Mouse (Mus musculus) brain, embryonic 14.5 days (tissue): Measurements from ENCODE around the gene Bbs12. TPM values are rescaled to one million over a fixed set of nuclear protein-coding genes. Genes with fewer than 3 reads are reported as not detected.

ENCODE experiments used
- DNase-seq: peaks from one replicate; pipeline ENCODE4 v3.0.0-alpha.2; 2011; ENCODE audit warnings: low read depth
- CTCF ChIP-seq: fragments of 200-500 bp; IDR thresholded peaks from 2 replicates; pipeline ENCODE4 v1.5.1; 2012; ENCODE audit warnings: inconsistent platforms, mild to moderate bottlenecking, moderate library complexity, borderline replicate concordance; ENCODE audit not compliant: insufficient read depth, insufficient read length; ENCODE audit errors: extremely low read depth
- POLR2A ChIP-seq: fragments of 200-500 bp; IDR thresholded peaks from 2 replicates; pipeline ENCODE4 v1.6.1; 2012; ENCODE audit warnings: mild to moderate bottlenecking, inconsistent platforms, borderline replicate concordance; ENCODE audit not compliant: poor library complexity, insufficient read depth, insufficient read length, severe bottlenecking; ENCODE audit errors: extremely low read depth
- polyA plus RNA-seq: library from polyadenylated mRNA; depleted of rRNA; stranded (reverse); fragments of >200 nt; gene quantifications from 2 replicates; pipeline ENCODE4 v1.2.3, GENCODE M21; 2012

Gene Bbs12
- polyA plus RNA-seq, 1 experiment: 3.9 TPM

GRCm38 (mm10) chr3:37328489-37328888 is 16.1 kb downstream of the Bbs12 start:
- no peak for DNase-seq
- TF ChIP-seq POLR2A (no peak), CTCF (no peak)

GRCm38 (mm10) chr3:37329963-37330362 is 17.6 kb downstream of the Bbs12 start:
- no peak for DNase-seq
- no peak for TF ChIP-seq POLR2A
- no peak for TF ChIP-seq CTCF

- DNase-seq: no peak
- TF ChIP-seq POLR2A (no peak), CTCF (no peak)
These were observed 19.7 kb downstream of the Bbs12 start for GRCm38 (mm10) chr3:37331999-37332449.

- no peak for TF ChIP-seq CTCF
- TF ChIP-seq POLR2A: no peak
- no peak for DNase-seq
These were observed 21.7 kb downstream of the Bbs12 start for GRCm38 (mm10) chr3:37334053-37334452.

GRCm38 (mm10) chr3:37341110-37341509 is 28.8 kb downstream of the Bbs12 start:
- TF ChIP-seq POLR2A (no peak), CTCF (peak; percentile 35; the same call in 1 of the 2 replicates)
- DNase-seq: peak; percentile 30

GRCm38 (mm10) chr3:37342811-37343210 is 30.5 kb downstream of the Bbs12 start:
- TF ChIP-seq CTCF (no peak), POLR2A (no peak)
- no peak for DNase-seq

- no peak for DNase-seq
- no peak for TF ChIP-seq CTCF
- TF ChIP-seq POLR2A: no peak
These were observed 35.3 kb downstream of the Bbs12 start for GRCm38 (mm10) chr3:37347671-37348070.

GRCm38 (mm10) chr3:37348221-37349165 is 36.1 kb downstream of the Bbs12 start, which contains the start of gene Fgf2:
TSS of gene Fgf2 (plus strand) at chr3:37348346.
- DNase-seq: peak; percentile 54
- TF ChIP-seq POLR2A (no peak), CTCF (no peak)

- no peak for TF ChIP-seq CTCF
- TF ChIP-seq POLR2A: no peak
- peak; percentile 17 for DNase-seq
These were observed 36.8 kb downstream of the Bbs12 start for GRCm38 (mm10) chr3:37349166-37349548.

GRCm38 (mm10) chr3:37350386-37350785 is 38.0 kb downstream of the Bbs12 start:
- no peak for DNase-seq

GRCm38 (mm10) chr3:37353951-37354481 is 41.7 kb downstream of the Bbs12 start:
- DNase-seq: no peak
- TF ChIP-seq POLR2A: no peak
- TF ChIP-seq CTCF: no peak

More at GRCm38 (mm10) chr3:37350386-37350785, 38.0 kb downstream of the Bbs12 start:
- TF ChIP-seq POLR2A: no peak
- no peak for TF ChIP-seq CTCF
